Mouse (Mus musculus): Measurements from ENCODE around the gene Cyth3. TPM values are rescaled to one million over a fixed set of nuclear protein-coding genes. Genes with fewer than 3 reads are reported as not detected.

Cyth3 gene
- polyA plus RNA-seq, 1 experiment from 2014 or later, result 48.4 TPM

GRCm38 (mm10) chr5:143653497-143653896, 31.2 kb downstream of the Cyth3 start:
- Histone ChIP-seq H3K4me3 (no peak overlapping the region), H3K27ac (no peak overlapping the region), H3K36me3 (peaks cover 9% of the 10 kb centered on the region; the same call in 1 of the 2 replicates), H3K4me1 (peaks cover 64% of the 10 kb centered on the region), H3K9ac (no peak overlapping the region), H3K4me2 (no peak overlapping the region), H3K9me3 (no peaks in the 10 kb centered on the region), H3K27me3 (no peaks in the 10 kb centered on the region)
- WGBS, result 82% methylated on average over 5 of the region's 5 CpGs
- ATAC-seq (ENCODE audit: insufficient number of reproducible peaks, insufficient read depth, low FRiP score, low TSS enrichment, low read depth), result no peak

GRCm38 (mm10) chr5:143654670-143655510, 32.6 kb downstream of the Cyth3 start:
- H3K36me3 ChIP-seq, result peaks cover 9% of the 10 kb centered on the region; the same call in 1 of the 2 replicates
- H3K4me2 ChIP-seq, result peak overlapping the region; percentile 24; the same call in 1 of the 2 replicates
- H3K4me1 ChIP-seq, result peaks cover 69% of the 10 kb centered on the region
- no peak for ATAC-seq (ENCODE audit: insufficient number of reproducible peaks, insufficient read depth, low FRiP score, low TSS enrichment, low read depth)
- H3K4me3 ChIP-seq, result no peak overlapping the region
- no peak overlapping the region for H3K9ac ChIP-seq
- H3K9me3 ChIP-seq, result no peaks in the 10 kb centered on the region
- WGBS, result 15% methylated on average over 7 of the region's 7 CpGs
- peak overlapping the region; percentile 94 for H3K27ac ChIP-seq
- no peaks in the 10 kb centered on the region for H3K27me3 ChIP-seq

- peaks cover 3% of the 10 kb centered on the region; the same call in 1 of the 2 replicates for H3K36me3 ChIP-seq
- H3K9me3 ChIP-seq, result no peaks in the 10 kb centered on the region
- peak overlapping the region; percentile 18; the same call in 1 of the 2 replicates for H3K4me2 ChIP-seq
- H3K27me3 ChIP-seq, result no peaks in the 10 kb centered on the region
- peak overlapping the region; percentile 94 for H3K27ac ChIP-seq
- no peak overlapping the region for H3K9ac ChIP-seq
- WGBS, result 30% methylated on average over 4 of the region's 4 CpGs
- H3K4me1 ChIP-seq, result peaks cover 69% of the 10 kb centered on the region
- H3K4me3 ChIP-seq, result no peak overlapping the region
- no peak for ATAC-seq (ENCODE audit: insufficient number of reproducible peaks, insufficient read depth, low FRiP score, low TSS enrichment, low read depth)
Observed at GRCm38 (mm10) chr5:143655511-143655943, 33.3 kb downstream of the Cyth3 start.

- Histone ChIP-seq H3K27ac (peak overlapping the region; percentile 94), H3K4me2 (peak overlapping the region; percentile 39), H3K4me3 (no peak overlapping the region), H3K27me3 (no peaks in the 10 kb centered on the region), H3K36me3 (no peaks in the 10 kb centered on the region), H3K9me3 (no peaks in the 10 kb centered on the region), H3K9ac (no peak overlapping the region), H3K4me1 (peaks cover 67% of the 10 kb centered on the region)
- peak; percentile 80 for ATAC-seq (ENCODE audit: insufficient number of reproducible peaks, insufficient read depth, low FRiP score, low TSS enrichment, low read depth)
- WGBS, result 23% methylated on average over 2 of the region's 2 CpGs
Observed at GRCm38 (mm10) chr5:143656708-143657245, 34.5 kb downstream of the Cyth3 start.

- no peak for ATAC-seq (ENCODE audit: insufficient number of reproducible peaks, insufficient read depth, low FRiP score, low TSS enrichment, low read depth)
- no peak overlapping the region for H3K9ac ChIP-seq
- peaks cover 60% of the 10 kb centered on the region for H3K4me1 ChIP-seq
- no peaks in the 10 kb centered on the region for H3K27me3 ChIP-seq
- H3K4me3 ChIP-seq, result no peak overlapping the region
- H3K36me3 ChIP-seq, result no peaks in the 10 kb centered on the region
- WGBS, result 74% methylated on average over 8 of the region's 8 CpGs
- no peaks in the 10 kb centered on the region for H3K9me3 ChIP-seq
- H3K4me2 ChIP-seq, result no peak overlapping the region
- H3K27ac ChIP-seq, result no peak overlapping the region
Observed at GRCm38 (mm10) chr5:143659021-143659523, 36.8 kb downstream of the Cyth3 start.

- Histone ChIP-seq H3K27me3 (no peaks in the 10 kb centered on the region), H3K9ac (no peak overlapping the region), H3K27ac (peak overlapping the region; percentile 7; the same call in 1 of the 2 replicates), H3K36me3 (no peaks in the 10 kb centered on the region), H3K4me1 (peaks cover 19% of the 10 kb centered on the region), H3K4me2 (no peak overlapping the region), H3K9me3 (no peaks in the 10 kb centered on the region), H3K4me3 (no peak overlapping the region)
- 84% methylated on average over 7 of the region's 7 CpGs for WGBS
- ATAC-seq (ENCODE audit: insufficient number of reproducible peaks, insufficient read depth, low FRiP score, low TSS enrichment, low read depth), result no peak
Observed at GRCm38 (mm10) chr5:143663074-143663687, 40.9 kb downstream of the Cyth3 start.

GRCm38 (mm10) chr5:143665561-143665960, 43.3 kb downstream of the Cyth3 start:
- Histone ChIP-seq H3K9me3 (no peaks in the 10 kb centered on the region), H3K27ac (no peak overlapping the region), H3K27me3 (no peaks in the 10 kb centered on the region), H3K4me3 (no peak overlapping the region), H3K4me2 (no peak overlapping the region), H3K4me1 (peaks cover 21% of the 10 kb centered on the region), H3K36me3 (no peaks in the 10 kb centered on the region), H3K9ac (no peak overlapping the region)
- ATAC-seq (ENCODE audit: insufficient number of reproducible peaks, insufficient read depth, low FRiP score, low TSS enrichment, low read depth), result no peak
- WGBS, result 81% methylated on average over 2 of the region's 2 CpGs

- H3K27ac ChIP-seq, result no peak overlapping the region
- H3K4me2 ChIP-seq, result no peak overlapping the region
- WGBS, result 85% methylated on average over 1 of the region's 1 CpGs
- no peaks in the 10 kb centered on the region for H3K36me3 ChIP-seq
- H3K9me3 ChIP-seq, result no peaks in the 10 kb centered on the region
- no peak overlapping the region for H3K4me3 ChIP-seq
- no peaks in the 10 kb centered on the region for H3K27me3 ChIP-seq
- no peak for ATAC-seq (ENCODE audit: insufficient number of reproducible peaks, insufficient read depth, low FRiP score, low TSS enrichment, low read depth)
- H3K4me1 ChIP-seq, result peaks cover 22% of the 10 kb centered on the region
- no peak overlapping the region for H3K9ac ChIP-seq
Observed at GRCm38 (mm10) chr5:143666015-143666414, 43.8 kb downstream of the Cyth3 start.

- ATAC-seq (ENCODE audit: insufficient number of reproducible peaks, insufficient read depth, low FRiP score, low TSS enrichment, low read depth), result no peak
- H3K4me2 ChIP-seq, result no peak overlapping the region
- H3K4me1 ChIP-seq, result peaks cover 30% of the 10 kb centered on the region
- no peaks in the 10 kb centered on the region for H3K27me3 ChIP-seq
- WGBS, result 62% methylated on average over 2 of the region's 2 CpGs
- H3K9ac ChIP-seq, result no peak overlapping the region
- H3K4me3 ChIP-seq, result no peak overlapping the region
- no peak overlapping the region for H3K27ac ChIP-seq
- H3K9me3 ChIP-seq, result no peaks in the 10 kb centered on the region
- no peaks in the 10 kb centered on the region for H3K36me3 ChIP-seq
Observed at GRCm38 (mm10) chr5:143668884-143669283, 46.6 kb downstream of the Cyth3 start.

GRCm38 (mm10) chr5:143669393-143669792, 47.1 kb downstream of the Cyth3 start:
- H3K4me2 ChIP-seq, result no peak overlapping the region
- peaks cover 33% of the 10 kb centered on the region for H3K4me1 ChIP-seq
- 49% methylated on average over 2 of the region's 2 CpGs for WGBS
- no peaks in the 10 kb centered on the region for H3K36me3 ChIP-seq
- no peak overlapping the region for H3K9ac ChIP-seq
- H3K9me3 ChIP-seq, result no peaks in the 10 kb centered on the region
- H3K27ac ChIP-seq, result peak overlapping the region; percentile 57
- H3K27me3 ChIP-seq, result no peaks in the 10 kb centered on the region
- H3K4me3 ChIP-seq, result no peak overlapping the region
- ATAC-seq (ENCODE audit: insufficient number of reproducible peaks, insufficient read depth, low FRiP score, low TSS enrichment, low read depth), result no peak

GRCm38 (mm10) chr5:143669839-143670238, 47.6 kb downstream of the Cyth3 start:
- peak overlapping the region; percentile 57; the same call in 1 of the 2 replicates for H3K27ac ChIP-seq
- ATAC-seq (ENCODE audit: insufficient number of reproducible peaks, insufficient read depth, low FRiP score, low TSS enrichment, low read depth), result no peak

More at GRCm38 (mm10) chr5:143669839-143670238, 47.6 kb downstream of the Cyth3 start:
- Histone ChIP-seq H3K4me2 (no peak overlapping the region), H3K4me1 (peaks cover 37% of the 10 kb centered on the region), H3K9ac (no peak overlapping the region), H3K9me3 (no peaks in the 10 kb centered on the region), H3K36me3 (no peaks in the 10 kb centered on the region), H3K27me3 (no peaks in the 10 kb centered on the region), H3K4me3 (no peak overlapping the region)
- 55% methylated on average over 2 of the region's 2 CpGs for WGBS

Data from embryonic facial prominence, embryonic 13.5 days (tissue).